Mouse (Mus musculus) frontal cortex, adult 2 months (tissue): ENCODE measurements around the gene Btbd6. TPM values are rescaled to one million over a fixed set of nuclear protein-coding genes. Genes with fewer than 3 reads are reported as not detected.

Source experiments
- DNase-seq, 2 experiments: peaks; one replicate each; pipeline ENCODE4 v3.0.0; 2022; ENCODE audit warnings: low spot score in 1 of 2; ENCODE audit errors: extremely low spot score in 1 of 2
- polyA plus RNA-seq: library from polyadenylated mRNA; depleted of rRNA; stranded (reverse); fragments of >200 nt; gene quantifications from 2 replicates; pipeline ENCODE4 v1.2.3, GENCODE M21; 2012

Btbd6 gene
- polyA plus RNA-seq, 1 experiment: 70.7 TPM

GRCm38 (mm10) chr12:112952926-112953565 is 23.2 kb upstream of the Btbd6 start:
- no peak for DNase-seq

GRCm38 (mm10) chr12:112955800-112956199 is 20.5 kb upstream of the Btbd6 start:
- peak in 1 of 2 experiments; percentile 84 for DNase-seq

GRCm38 (mm10) chr12:112958303-112958702 is 18.0 kb upstream of the Btbd6 start:
- DNase-seq: peak in 1 of 2 experiments; percentile 53

GRCm38 (mm10) chr12:112959421-112959820 is 16.9 kb upstream of the Btbd6 start:
- DNase-seq: no peak

GRCm38 (mm10) chr12:112961428-112961827 is 14.9 kb upstream of the Btbd6 start:
- no peak for DNase-seq

- no peak for DNase-seq
These were observed 14.4 kb upstream of the Btbd6 start for GRCm38 (mm10) chr12:112961872-112962271.

- no peak for DNase-seq
These were observed 10.5 kb upstream of the Btbd6 start for GRCm38 (mm10) chr12:112965783-112966182.

GRCm38 (mm10) chr12:112968943-112969342 is 7.3 kb upstream of the Btbd6 start:
- DNase-seq: no peak

- no peak for DNase-seq
These were observed 6.7 kb upstream of the Btbd6 start for GRCm38 (mm10) chr12:112969616-112970015.

- DNase-seq: no peak
These were observed 1.5 kb upstream of the Btbd6 start for GRCm38 (mm10) chr12:112974736-112975135.

GRCm38 (mm10) chr12:112977156-112977555 is 874 bp downstream of the Btbd6 start:
- DNase-seq: no peak

- no peak for DNase-seq
These were observed 5.7 kb downstream of the Btbd6 start for GRCm38 (mm10) chr12:112982031-112982430.

GRCm38 (mm10) chr12:112985346-112985745 is 9.1 kb downstream of the Btbd6 start:
- DNase-seq: no peak

- no peak for DNase-seq
These were observed 11.6 kb downstream of the Btbd6 start for GRCm38 (mm10) chr12:112987877-112988276.

GRCm38 (mm10) chr12:112990706-112991405 is 14.6 kb downstream of the Btbd6 start:
- DNase-seq: no peak

- DNase-seq: no peak
These were observed 15.2 kb downstream of the Btbd6 start for GRCm38 (mm10) chr12:112991444-112991843.

GRCm38 (mm10) chr12:112994153-112994552 is 17.9 kb downstream of the Btbd6 start:
- no peak for DNase-seq

GRCm38 (mm10) chr12:112999569-113000293 is 23.4 kb downstream of the Btbd6 start:
- no peak for DNase-seq

- DNase-seq: peak; percentile 93 to 95
These were observed 24.2 kb downstream of the Btbd6 start, which contains the start of gene Brf1 for GRCm38 (mm10) chr12:113000294-113001132. Gene Brf1 (minus strand): TSS chr12:113000704.

GRCm38 (mm10) chr12:113001133-113001474 is 24.8 kb downstream of the Btbd6 start:
- DNase-seq: no peak

GRCm38 (mm10) chr12:113002667-113003066 is 26.4 kb downstream of the Btbd6 start:
- no peak for DNase-seq
